Mouse (Mus musculus): ENCODE data around the gene Cnih4.

Cnih4 gene

DNA sequence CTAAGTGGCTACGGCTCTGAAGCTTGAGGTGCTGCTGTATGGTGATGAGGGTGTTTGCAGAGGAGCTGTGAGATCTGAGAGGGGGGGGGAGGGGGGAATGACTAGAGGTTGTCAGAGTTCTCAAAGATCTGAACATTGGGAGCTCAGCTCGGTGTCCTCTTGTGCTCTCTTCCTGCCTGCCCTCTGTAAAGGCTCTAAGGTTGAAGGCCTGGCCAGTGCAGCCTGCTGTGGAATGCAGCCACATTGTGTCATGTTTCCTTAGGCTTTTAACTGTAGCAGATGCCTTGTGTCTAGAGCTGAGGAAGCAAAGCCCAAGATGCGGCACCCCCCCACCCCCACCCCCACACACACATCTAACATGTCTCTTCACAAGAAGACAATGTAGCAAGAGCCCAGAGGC is 23.9 kb downstream of the Cnih4 start:
- TF ChIP-seq GATA4 (IDR thresholded peaks at IDR 0.05; ENCODE audit: insufficient replicate concordance, low read length) = no peak

DNA sequence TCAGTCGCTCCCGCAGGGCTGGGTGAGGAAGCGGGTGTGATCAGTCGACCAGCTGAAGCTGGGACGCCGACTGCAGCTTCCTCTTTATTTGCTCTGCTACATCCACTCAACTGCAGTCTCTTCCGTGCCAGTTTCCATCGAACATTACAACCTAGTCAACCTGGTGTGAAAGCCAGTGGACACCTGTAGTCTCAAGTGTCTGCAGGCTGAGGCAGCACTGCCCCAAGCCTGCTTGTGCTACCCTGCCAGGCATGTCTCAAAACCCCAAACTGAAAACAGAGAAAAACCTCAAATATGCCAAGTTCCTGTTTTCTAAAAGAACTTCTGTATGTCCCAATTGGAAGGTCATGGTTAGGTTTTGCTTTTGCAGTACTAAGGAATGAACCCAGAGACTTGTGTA is 25.7 kb downstream of the Cnih4 start:
- TF ChIP-seq GATA4 (IDR thresholded peaks at IDR 0.05; ENCODE audit: insufficient replicate concordance, low read length) = no peak

DNA sequence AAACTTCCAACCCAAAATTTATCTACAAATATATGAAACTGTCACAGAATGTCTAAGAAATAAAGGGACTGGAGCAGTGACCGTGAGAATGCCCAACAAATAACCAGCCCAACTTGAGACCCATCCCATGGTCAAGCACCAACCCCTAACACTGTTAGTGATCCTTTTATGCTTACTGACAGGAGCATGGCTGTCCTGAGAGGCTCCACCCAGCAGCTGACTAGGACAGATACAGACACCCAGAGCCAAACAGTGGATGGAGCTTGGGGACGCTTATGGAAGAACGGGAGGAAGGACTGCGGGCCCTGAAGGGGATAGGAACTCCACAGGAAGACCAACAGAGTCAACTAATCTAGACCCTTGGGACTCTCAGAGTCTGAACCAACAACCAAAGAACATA is 44.4 kb downstream of the Cnih4 start:
- TF ChIP-seq GATA4 (IDR thresholded peaks at IDR 0.05; ENCODE audit: insufficient replicate concordance, low read length) = no peak

DNA sequence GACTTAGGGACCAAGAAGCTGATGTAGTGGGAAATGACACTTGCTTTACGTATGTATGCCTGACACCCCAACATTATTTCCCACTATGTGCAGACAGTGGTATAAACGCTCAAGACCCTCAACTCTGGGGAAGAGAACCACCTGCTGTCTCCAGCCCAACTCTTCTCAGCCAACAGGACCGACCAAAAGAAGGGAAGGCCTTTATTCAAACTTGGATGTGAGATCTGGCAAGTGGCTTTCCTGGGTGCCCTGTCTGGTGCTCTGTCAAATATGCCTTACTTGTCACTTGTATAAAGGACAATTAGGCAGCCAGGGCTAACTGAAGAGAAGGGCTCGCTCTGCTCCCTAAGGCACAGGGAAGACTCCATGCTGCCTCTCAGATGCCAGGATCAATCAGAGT is 55.0 kb downstream of the Cnih4 start:
- TF ChIP-seq GATA4 (IDR thresholded peaks at IDR 0.05; ENCODE audit: insufficient replicate concordance, low read length) = no peak

DNA sequence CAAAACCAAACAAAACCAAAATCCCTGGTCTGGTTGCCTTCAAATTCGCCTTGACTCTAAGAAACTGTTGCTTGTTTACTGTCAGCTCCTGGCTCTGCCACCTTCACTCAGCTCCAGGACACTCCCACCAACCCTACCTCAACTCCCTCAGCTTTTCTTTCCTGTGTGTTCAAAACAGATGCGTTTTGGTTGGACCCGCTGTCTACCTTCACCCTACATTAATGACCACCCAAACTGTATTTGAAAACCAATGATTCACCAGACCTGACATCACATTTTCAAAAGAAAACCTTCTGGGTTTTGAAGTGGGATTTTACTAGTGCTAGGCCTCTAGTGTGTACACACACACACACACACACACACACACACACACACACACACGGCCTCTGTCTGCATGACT is 65.7 kb downstream of the Cnih4 start:
- TF ChIP-seq GATA4 (IDR thresholded peaks at IDR 0.05; ENCODE audit: insufficient replicate concordance, low read length) = no peak

DNA sequence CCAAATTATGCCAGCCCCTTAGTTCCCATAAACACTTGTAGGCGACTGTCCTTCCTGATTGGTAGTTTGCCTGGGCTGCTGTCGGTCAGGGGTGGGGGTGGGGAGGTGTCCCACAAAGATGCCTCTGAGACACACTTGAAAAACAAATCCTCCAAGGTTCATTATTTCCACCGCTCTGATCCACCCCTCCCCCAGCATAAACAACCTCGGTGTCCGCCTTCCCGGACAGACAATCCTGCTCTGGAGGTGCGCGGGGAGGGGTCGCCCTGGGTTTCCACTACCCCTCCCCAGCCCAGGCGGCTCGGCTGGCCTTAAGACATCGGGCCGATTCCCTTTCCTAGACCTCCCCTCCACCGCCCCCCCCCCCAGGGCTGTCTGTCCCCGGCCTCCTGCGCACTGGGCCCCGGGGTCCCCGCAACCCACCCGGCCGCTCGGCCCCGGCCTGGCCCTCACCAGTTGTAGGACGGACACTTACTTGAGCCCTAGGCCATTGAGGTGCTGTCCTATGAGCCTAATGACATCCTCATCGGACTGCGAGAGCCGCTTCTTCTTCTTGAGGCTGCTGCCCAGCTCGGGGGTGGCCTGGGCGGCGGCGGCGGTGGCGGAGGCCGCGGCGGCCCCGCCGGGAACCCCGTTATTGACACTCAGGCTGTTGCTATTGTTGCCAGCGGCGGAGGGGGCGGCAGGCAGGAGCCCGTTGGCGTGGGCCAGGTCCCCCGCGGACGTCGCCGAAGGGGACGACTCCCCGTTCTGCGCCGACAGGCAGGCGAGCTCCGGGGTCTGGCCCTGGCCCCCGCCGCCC is 66.3 kb downstream of the Cnih4 start:
- TF ChIP-seq GATA4 (IDR thresholded peaks at IDR 0.05; ENCODE audit: insufficient replicate concordance, low read length) = no peak

DNA sequence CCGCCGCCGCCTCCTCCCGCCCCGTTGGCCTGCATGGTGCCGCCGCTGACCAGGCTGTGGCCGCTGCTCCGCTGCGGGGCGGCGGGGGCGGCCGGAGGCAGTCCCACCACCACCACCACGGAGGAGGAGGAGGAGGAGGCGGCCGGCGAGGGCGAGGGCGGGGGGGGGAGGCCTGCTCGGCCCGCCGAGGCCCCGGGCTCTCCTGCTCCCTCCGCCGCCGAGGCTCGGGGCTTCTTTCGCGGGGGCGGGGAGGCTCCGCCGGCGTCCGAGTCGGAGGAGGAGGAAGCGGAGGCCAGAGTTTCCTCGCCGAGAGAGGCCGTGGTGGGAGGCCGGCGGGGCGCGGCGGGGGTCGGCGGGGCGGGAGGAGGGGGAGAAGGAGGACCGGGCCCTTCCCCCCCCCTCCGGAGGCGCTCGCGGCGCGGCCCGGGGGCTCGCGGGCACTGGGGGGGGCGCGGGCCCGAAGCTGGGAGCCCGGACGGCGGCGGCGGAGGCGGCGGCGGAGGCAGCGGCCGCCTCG is 67.0 kb downstream of the Cnih4 start:
- TF ChIP-seq GATA4 (IDR thresholded peaks at IDR 0.05; ENCODE audit: insufficient replicate concordance, low read length) = no peak

DNA sequence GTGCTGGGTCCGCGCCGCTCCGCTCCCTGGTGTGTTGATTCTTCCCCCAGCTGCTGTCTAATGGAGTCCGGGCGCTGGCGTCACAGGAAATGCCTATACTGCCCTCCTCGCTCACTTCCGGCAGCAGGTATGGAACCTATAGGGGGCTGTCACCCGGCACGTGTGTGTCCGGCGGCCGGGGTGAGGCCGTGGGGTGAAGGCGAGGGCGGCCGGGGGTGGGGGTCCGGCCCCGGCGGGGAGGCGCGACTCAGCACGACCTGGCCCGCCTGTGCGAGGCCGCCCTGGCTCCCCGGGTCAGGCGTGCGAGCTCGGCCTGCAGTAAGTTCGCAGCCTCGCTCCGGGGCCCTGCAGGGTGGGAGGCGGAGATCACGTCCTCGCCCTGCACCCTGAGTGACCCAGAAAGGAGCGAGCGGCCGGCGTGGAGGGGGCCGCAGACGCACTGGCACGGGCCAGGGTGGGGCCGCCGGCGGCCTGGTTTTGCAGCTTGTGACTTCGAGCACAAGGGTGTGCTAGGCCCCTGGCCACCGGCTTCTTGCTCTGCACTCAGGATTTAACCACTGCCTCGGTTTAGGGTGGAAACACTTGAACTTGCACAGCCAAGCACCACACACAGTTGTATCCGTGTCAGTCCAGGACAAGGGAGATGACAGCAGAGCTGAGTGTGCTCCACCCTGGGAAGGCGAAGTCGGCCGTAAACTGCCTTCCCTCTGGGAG is 67.6 kb downstream of the Cnih4 start, which contains the start of gene Wdr26:
TSS of gene Wdr26 (minus strand) at position 82 of the 714 bp plus-strand sequence.
- no peak for TF ChIP-seq GATA4 (IDR thresholded peaks at IDR 0.05; ENCODE audit: insufficient replicate concordance, low read length)

DNA sequence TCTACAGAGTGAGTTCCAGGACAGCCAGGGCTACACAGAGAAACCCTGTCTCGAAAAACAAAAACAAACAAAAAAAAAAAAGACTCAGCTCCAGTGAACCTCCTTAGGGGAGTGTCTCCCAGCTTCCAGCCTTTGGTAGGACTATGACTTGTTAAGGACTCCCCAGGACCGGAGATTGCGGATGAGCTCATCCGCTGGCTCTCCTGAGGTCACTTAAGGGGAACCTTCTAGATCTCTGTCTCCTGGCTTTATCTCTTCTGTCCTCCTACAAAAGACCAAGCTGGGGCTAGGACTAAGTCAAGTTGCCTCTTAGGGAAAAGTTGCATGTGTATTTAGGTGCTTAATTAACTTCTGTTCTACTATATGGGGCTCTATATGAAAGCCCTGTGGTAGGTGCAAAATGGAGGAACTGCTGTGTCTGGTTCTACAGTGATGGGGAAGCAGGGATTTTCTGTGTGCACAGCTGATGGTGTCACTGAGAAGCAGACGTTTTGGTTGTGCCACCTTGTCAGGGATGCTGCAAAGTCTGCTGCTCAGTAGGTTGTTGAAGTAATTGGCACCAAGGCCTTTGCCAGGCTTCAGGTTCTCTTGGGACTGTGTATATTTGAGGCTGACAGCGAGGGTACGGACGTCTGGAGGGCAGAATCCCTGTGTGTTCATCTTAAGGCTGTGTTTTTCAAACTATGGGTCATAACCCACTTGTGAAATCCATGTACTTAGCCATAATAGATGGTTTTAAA is 70.0 kb downstream of the Cnih4 start:
- TF ChIP-seq GATA4 (IDR thresholded peaks at IDR 0.05; ENCODE audit: insufficient replicate concordance, low read length) = no peak

DNA sequence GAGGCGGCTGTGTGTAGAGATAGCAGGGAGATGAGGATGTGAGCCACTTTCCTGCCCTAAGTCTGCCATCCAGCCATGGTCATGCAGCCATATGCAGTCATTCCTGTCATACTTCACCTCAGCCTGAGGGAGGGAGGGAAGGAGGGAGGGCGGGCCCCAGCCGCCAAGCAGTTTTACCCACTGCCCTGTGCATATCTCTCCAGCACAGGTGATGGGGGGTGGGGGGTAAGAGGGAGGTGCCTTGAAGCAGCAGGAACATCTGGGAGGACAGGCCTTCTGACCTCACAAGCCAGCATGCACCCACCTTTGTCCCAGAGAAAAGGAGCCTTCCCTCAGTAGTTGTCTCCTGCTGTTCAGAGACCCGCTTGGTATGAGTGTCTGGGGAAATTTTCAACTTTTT is 71.8 kb downstream of the Cnih4 start:
- no peak for TF ChIP-seq GATA4 (IDR thresholded peaks at IDR 0.05; ENCODE audit: insufficient replicate concordance, low read length)

Data from liver, adult (tissue).